Mouse (Mus musculus): ENCODE results near the gene Mgat4c. TPM values are rescaled to one million over a fixed set of nuclear protein-coding genes. Genes with fewer than 3 reads are reported as not detected.

Mgat4c gene
- polyA plus RNA-seq (2017; shearing (Covaris generic)), result not detected

DNA sequence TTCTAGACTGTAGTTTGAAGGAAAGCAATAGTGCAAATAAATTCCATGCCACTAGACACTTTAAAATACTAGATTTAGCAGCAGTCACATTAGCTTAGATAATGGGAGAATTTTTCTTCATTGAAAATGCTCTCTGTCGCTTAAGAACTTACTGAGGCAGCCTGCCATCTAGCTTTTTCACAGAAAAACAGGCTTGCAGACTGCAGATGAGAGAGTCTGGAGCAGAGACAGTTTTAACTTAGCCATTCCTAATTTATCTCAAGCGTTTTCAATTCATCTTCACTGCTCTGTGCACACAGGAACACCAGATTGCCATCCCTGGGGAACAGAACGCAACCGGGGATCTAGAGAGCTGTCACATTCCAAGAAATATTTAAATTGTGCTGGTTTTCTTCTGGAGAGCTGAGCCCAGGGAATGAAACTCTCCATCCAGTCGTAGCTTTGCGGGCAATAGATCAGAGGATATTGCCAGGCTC lies at the start of gene Mgat4c:
Gene Mgat4c (plus strand): TSS at position 51 of the 476 bp plus-strand sequence.
- ATAC-seq, result no peak

DNA sequence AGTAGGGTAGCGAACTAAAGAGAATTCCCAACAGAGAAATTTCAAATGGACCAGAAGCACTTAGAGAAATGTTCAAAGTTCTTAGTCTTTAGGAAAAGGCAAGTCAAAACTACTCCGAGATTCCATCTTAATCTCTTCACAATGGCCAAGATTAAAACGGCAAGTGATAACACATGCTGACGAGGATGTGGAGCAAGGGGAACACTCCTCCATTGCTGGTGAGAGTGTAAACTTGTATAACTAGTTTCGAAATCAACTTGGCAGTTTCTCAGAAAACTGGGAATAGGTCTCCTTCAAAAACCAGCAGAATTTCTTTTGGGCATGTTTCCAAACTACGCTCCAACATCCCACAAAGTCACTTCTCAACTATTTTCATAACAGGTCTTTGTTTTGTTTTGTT lies 46.0 kb upstream of the Mgat4c start:
- no peak for ATAC-seq

DNA sequence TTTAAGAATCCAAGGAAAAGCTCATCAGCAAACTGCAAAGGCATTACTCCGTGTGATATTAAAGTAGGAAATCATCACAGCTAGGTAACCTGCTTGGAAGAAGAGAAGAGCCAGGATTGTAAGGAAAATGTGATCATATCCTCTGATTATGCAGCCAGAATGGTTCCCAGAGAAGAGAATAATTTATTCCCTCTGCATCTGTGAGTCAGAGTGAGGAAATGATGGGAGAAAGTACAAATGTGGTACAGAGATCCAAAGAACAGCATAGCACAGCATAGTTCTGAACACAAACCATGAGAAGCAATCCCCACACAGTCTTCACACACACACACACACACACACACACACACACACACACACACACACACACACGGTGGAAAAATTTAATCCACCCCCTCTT lies 40.2 kb upstream of the Mgat4c start:
- ATAC-seq, result no peak

DNA sequence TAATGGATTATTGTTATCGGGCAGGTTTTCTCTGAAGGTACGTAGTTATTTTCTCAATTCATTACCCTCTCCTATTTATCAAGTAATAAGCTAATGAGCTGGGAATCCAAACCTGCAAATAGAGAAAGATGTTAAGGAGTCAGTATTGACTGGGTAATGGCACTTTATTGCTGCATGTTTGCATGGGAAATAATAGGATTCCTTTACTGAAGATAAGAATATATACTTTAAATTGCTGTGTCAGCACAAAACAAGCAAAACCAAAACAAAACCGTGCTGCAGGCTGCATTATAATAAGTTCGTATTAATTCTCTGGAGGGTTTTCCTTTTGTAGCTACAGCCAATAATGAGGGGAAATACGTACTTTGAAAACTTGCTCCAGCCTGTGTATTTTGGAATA lies 627 bp downstream of the Mgat4c start:
- no peak for ATAC-seq

DNA sequence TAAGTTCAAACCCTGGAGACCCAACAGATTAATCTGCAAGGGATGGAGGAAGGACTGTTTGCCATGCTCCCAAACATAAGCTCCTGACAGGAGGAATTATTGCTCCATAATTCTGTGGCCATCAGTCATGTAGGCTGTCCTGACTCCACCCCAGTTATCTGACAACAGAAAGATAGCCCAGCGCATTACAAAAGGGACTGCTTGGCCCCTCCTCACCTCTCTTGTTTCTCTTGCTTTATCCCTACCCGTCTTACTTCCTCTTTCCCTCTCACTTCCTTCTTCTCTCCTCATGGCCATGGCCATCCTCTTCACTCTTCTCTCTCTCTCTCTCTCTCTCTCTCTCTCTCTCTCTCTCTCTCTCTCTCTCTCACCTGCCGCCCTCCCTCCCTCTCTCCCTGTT lies 80.5 kb downstream of the Mgat4c start:
- no peak for ATAC-seq

DNA sequence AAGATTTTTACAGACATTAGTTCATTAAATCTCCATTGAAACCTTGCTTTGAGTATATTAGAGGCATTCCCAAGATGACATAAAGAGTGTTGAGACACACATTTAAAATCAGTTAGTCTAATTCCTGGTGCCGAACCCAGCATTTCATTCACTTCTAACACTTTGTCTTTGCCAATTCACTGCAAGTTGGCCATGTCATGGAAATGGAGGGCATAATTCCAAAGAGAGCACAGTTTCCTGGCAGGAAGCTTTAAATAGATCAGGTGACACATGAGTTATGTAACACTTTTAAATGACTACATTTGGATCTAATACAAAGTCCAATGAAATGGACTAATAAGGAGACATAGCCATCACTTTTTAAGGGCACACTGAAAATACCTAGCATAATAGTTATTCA lies 89.4 kb downstream of the Mgat4c start:
- no peak for ATAC-seq

DNA sequence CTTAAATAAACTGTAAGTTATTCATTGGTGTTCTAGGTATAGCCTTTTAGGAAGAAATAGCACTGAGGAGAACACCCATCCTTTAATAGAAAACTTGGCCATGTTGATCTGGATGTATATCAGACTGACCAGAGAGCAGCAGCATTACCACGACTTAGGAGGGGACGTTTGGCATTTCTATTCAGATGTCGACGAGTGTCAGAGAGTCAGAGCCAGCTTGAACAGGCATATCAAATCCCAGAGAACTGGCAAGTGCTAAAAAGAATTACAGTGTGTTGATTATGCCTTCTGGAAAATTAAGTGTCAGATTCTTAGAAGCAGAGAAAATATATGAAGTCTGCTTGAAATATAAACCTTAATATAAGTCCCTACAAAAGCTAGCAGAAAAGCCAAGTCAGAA lies 89.9 kb downstream of the Mgat4c start:
- ATAC-seq, result no peak

DNA sequence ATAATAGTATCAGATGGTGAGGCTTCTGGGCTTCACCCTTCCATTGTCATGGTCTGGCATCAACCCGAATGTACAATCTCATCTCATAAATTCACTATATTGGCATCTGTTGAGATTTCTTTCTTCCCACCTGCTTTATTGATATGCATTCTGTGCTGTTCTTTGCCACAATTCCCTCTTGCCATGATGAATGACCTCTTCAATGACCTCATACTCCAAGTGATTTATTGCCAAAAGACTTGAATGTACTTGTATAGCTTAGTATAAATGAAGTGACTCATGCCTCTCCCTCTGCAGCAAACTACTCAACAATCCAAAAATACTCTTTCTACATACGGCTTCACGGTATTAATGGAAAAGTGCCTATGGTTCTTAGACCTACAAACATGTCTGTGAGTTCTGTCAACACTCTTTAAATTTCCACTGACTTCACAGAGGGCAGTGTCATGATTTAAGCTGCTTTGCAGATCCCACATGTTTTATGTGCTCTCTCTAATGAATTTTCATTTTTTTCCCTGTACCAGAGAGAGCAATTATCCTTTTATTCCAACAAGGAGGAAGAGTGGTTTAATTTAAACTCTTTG lies 102.0 kb downstream of the Mgat4c start:
- ATAC-seq, result no peak

DNA sequence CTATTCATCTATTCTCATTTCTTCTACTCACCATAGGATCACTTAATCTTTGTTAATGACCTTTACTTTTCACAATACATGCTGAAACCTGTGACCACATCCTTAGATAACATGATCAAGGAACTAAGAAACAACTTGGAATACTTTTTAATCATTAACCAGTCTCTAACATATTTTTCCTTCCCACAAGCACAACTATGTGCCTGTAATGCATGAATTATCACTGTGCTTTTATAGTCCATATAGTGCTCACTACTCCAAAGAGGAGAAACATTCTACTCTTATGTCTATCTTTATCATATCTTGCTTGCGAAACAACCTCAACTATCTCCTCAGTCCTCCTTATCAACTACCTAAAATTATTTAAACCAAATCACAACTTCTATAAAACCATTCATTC lies 114.2 kb downstream of the Mgat4c start:
- no peak for ATAC-seq

DNA sequence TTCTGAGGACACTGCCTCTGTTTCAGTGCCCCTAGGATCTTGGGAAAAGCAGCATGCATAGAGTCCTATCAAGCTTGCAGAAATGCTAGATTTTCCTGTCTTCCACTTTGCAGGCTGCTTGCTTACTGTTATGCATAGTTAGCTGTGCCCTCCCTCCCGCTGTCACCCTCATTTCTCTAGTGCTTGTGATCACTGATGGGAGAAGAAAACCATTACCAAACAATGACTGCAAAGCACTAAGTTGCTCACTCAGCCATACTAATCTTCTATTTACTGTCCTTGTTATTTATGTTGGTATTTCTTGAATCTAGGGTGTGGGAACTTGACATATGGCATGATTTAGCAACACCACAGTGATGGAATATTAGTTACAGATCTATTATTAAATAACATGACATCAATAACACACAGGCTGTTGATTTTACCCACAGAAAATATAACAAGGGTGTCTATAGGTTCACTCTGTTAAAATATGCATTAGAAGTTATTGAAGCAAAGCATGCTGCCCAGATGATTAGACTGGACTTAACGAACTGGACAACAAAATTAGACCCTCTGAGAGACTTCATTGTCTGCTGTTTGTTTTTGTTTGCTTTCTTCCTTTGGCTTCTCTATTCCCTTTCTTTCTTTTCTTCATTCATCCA lies 117.7 kb downstream of the Mgat4c start:
- no peak for ATAC-seq

DNA sequence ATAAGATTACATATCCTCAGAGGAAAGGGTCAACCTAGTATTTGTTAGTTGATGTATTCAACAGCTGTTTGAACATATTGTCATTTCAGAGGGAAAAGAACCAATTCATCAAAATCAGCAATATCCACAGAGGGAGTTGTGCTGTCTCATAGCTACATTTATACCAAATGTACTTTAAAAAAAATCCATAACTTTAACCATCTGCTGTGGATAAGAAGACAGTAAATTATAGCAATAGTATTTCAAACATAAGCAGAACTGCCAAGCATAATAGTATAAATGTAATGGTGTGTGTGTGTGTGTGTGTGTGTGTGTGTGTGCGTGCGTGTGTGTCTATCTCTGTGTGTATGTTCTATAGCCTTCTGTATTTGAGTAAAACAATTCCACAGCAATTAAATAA lies 127.5 kb downstream of the Mgat4c start:
- ATAC-seq, result no peak

DNA sequence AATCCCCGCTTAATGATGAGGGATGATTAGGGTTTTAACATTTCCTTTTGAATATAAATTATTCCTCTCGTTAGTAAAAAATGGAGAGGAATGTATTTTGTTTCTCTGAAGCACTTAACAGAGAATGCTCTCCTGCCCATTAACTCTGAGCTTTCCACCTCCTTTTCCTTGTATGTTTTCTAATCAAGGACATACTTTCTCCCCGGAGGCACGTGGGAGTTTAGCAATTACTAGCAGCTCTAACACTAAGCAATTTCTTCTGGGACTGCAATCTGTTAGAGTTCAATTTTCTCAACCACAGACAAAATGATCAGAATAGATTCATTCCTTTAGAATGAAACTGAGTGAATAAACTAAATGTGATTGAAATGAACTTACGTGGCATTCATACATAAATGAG lies 135.6 kb downstream of the Mgat4c start:
- no peak for ATAC-seq

DNA sequence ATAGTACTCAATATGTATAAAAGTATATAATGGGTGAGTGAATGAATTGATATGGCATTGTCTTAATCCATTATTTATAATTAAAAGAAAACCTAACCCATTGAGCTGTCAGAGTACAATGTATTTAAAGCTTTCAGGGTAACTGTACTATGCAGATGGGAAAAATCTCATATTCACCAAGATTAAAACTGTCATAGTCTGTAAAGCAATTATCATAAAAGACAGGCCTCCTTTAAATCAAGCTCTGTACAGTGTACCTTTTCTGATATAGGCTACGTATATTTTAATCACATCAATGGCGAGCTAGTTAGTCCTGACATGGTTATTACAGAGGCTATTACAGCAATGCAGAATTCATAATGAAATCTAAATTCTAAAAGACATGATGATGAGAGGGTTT lies 146.7 kb downstream of the Mgat4c start:
- no peak for ATAC-seq

DNA sequence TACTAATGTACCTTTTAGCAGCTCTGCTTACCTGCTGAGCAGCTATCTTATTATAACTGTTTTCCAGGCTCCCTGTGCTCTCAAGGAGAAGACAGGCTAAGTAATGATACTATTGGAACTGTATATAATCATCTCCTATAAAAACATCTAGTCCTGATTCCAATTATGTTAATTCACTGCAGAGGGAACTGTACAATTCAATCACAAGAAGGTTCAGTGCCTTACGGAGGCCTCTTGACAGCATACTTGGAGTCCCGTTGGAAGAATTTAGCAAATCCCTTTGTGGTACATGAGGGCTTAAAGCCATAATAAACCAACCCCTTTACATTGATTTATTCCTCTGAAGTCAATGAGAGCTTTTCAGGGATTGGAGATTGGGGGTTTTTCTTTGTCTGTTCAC lies 174.8 kb downstream of the Mgat4c start:
- ATAC-seq, result no peak

DNA sequence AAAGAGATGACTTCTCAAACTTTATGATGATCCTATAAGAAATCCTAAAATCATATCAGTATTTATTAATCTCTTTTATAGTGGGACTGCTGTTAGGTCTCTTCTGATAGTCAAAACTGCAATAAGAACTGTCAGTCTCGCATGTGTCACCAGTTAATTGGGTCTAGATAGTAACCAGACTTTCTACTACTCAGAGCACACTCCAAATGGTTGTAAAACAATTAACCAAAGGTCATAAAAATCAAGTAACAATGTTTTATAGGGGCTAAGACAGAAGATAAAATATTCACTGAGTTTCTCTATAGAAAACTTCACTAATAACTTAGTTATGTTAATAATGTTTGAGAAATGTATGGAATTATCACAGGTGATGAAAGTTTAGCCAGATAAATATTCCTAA lies 208.6 kb downstream of the Mgat4c start:
- ATAC-seq, result no peak

DNA sequence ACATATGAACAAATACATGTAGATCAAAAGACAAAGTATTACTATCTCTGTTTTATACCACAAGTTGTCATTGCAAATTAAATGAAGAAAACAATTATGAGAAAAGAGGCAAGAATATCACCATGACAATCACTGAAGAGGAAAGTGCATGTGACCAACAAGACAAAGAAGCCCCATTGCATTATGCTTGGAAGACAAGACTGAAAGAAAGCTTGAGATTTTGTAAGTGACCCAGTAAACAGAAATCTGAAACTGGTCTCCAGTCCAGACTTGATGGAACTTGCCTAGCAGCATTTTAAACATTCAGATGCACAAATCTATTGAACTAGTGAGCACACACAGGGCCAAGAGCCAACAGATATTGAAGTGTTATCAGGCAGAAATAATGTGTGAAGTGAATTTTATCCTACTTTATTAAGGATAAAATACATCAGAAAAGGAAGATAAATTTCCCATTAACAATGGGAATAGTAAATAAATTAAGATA lies 236.1 kb downstream of the Mgat4c start:
- no peak for ATAC-seq

DNA sequence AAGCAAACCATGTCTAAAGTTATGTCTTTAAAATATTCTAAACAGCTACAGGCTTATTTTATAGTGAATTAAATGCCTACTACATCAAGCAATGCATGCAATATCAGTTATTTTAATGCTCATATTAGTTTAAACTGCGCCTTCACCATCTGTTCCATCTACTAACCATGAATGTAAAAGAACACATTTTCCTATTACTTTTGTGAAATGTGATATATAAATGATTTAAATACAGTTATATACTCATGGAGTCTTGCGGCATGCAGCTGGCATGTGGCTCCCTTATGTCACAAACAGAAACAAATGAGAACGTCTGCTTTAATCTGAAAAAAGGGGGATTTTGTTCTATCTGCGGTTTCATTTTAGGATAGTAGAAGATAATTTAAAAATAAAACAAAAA lies 316.3 kb downstream of the Mgat4c start:
- ATAC-seq, result no peak

DNA sequence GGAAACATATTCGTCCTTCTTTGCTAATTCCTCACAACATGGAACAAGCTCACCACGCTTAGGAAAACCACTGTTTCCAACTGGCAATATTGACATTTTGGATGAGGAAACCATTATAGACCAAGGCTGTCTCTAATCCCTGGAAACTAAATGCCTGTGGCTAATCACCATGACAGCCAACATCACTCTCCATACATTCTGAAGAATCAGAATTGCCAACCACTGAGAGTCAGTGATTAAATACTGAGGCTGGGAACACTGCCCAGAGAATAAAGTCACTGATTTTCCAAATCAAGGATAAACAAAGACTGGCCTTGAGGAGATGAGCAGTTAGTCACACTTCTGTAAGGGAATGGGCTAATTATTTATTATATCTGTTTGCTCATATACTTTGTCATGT lies 361.2 kb downstream of the Mgat4c start:
- ATAC-seq, result no peak

DNA sequence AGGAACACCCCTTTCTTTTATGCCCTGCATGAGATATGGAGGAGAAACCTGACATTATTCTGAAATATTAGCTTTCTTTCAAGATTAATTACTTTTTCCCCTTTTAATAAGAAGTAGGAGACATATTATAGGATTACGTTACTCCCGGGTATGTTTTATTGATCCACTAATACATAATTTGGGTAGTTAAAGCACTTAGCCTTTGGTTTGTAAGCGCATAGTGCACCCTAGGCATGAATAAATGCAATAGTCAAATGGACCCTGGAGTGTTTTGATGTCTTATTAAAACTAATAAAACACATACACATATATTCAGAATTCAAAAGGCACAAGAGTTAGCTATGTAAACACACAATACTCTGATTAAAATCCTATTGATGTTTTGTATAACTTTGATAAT lies 374.9 kb downstream of the Mgat4c start:
- no peak for ATAC-seq

DNA sequence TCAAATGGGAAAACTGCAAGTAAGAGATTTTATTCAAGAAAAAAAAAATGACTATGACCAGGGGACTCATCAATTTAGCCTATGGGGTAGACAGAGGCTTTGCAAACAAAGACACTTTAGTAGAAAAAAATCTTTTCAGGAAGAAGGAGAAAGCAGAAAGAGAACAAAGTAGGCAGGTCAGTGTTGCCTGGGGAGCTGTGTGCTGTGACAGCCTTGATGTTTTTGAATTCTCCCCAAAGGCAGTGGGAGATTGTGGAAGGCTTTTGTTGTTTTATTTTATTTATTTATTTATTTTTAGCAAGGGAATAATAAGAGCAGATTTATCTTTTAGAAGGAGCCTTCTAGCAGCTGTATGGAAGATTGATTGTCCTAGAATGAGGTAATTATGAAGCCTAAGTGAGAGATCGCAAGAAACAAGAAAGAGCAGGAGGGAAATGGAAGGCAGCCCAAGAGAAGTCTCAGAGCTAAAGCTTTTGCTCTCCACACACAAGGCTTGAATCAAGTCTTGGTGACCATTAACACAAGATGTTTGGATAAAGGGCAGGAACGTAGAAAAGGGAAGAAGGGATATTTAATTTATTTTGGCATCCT lies 375.8 kb downstream of the Mgat4c start:
- no peak for ATAC-seq

DNA sequence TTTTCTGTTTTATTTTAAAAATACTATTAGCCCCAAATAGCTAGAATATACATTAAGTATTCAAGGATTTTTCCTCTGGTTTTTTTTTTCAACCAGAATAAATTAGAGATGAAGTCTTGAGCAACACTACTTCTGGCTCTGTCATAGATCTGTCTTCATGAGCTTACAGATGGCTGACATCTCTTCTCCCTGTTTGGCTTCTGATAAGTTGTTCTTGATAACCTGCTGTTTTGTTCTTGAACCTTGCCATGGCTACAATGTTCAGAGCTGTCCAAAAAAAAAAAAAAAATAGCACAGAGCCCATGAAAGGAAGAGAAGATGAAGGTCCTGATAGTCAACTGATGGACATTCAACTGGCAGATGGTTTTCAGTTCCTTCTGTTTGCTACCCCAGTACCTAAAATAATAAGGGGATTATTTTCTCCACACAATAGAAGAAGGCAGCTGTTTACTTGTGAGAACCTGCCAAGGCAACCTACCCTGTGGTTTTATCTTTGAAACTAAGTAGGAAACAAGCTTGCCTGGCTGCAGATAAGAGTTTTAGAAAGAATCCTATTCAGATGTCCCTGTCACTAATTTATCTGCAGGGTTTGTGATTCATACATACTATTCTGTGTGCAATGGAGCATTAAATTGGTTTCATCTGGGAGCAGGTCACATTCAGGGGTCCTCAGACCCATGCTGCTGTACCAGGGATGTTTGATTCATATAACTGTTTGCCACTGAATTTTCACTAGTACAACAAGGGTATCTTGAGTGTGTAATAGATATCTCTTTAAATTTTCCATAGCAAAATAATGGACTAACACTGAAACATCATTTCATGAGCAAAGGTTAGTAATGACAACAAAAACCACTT lies 393.5 kb downstream of the Mgat4c start:
- no peak for ATAC-seq

DNA sequence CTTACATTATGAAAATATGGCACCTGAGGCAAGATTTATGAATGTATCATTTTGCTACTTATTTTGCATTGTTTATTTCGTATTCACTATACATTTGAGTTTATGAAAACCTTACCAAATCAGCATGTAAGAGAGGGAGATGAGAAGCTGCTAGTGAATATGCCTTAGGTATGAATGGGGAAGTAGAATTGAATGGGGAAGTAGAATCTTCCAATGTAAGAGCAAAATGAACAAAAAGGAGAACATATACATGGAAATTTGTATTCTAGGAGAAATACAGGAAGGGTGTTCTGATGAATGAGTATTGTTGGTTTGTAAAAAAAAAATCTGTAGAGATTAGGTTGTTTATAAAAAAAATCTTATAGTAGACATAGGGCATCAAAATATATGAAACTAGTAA lies 441.9 kb downstream of the Mgat4c start:
- no peak for ATAC-seq

DNA sequence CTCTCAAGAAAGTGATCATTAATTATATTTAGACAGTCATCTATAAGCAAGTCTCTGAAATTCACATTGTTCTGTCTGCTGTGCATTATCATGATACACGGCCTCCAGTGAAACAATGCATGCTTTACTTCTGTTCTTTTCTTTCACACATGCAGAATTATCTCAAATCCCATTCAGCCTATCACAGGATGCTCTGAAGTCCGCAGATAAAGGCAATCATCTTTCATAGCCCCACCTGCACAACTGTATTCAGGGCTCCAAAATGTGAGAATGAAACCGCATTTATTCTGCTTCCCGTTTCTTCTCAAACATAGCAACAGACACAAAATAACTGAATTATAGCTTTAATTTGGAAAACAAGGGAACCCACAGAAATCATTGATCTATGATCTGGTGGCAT lies 446.1 kb downstream of the Mgat4c start:
- ATAC-seq, result no peak
